24 mouse cellular contexts compared by ENCODE assay signal in genomic region chr15:26816931-26817330, GRCm38 (mm10).
DNase-seq lines count a peak whose midpoint lies in the region; ATAC-seq and TF ChIP-seq lines count a peak whose summit lies in the region.
"Had no signal": no experiment of that assay in that cellular context is flagged by ENCODE, and none has a peak within 500 bp of the region (broad histone marks: within the 10 kb centered on the region; RNA-seq: fewer than 3 reads in every experiment).

No protein-coding gene starts in this region.

- H3K9ac ChIP-seq in lung, embryonic 14.5 days: no peak overlapping the region
- H3K9ac ChIP-seq: embryonic facial prominence, embryonic 13.5 days; embryonic facial prominence, embryonic 15.5 days; forebrain, embryonic 12.5 days had no signal

- no peaks in the 10 kb centered on the region for H3K27me3 ChIP-seq in kidney, adult 2 months (replicated peaks; ENCODE audit: control insufficient read depth, insufficient read depth, low read length)
- H3K27me3 ChIP-seq in lung, embryonic 14.5 days (ENCODE audit: insufficient read depth, low read length): no peaks in the 10 kb centered on the region
- H3K27me3 ChIP-seq: embryonic facial prominence, embryonic 13.5 days; embryonic facial prominence, embryonic 15.5 days; forebrain, embryonic 12.5 days; Patski had no signal

- ATAC-seq in lung, embryonic 14.5 days (ENCODE audit: insufficient read depth): no peak
- ATAC-seq: forebrain, embryonic 14.5 days; forebrain, embryonic 16.5 days; Patski had no signal

- no peak overlapping the region for H3K4me2 ChIP-seq in lung, embryonic 14.5 days
- H3K4me2 ChIP-seq: embryonic facial prominence, embryonic 13.5 days; embryonic facial prominence, embryonic 15.5 days; forebrain, embryonic 12.5 days had no signal

- no peak for TF ChIP-seq POLR2A in kidney, adult 2 months (IDR thresholded peaks at IDR 0.05; ENCODE audit: low read depth, low read length)
- TF ChIP-seq POLR2A in lung, adult 2 months (IDR thresholded peaks at IDR 0.05; ENCODE audit: borderline replicate concordance, extremely low read depth, low read depth, low read length): no peak

- H3K4me3 ChIP-seq in kidney, adult 2 months (ENCODE audit: insufficient read depth, low read depth, low read length): no peak overlapping the region
- H3K4me3 ChIP-seq in lung, embryonic 14.5 days (ENCODE audit: low read depth, low read length): no peak overlapping the region
- H3K4me3 ChIP-seq in lung, adult 2 months (replicated peaks; ENCODE audit: extremely low read depth, low read depth, low read length): no peak overlapping the region
- H3K4me3 ChIP-seq: embryonic facial prominence, embryonic 13.5 days; embryonic facial prominence, embryonic 15.5 days; erythroblast, embryonic 14.5 days; forebrain, embryonic 10.5 days; forebrain, embryonic 12.5 days had no signal

- H3K27ac ChIP-seq in kidney, adult 2 months (ENCODE audit: insufficient read depth, low read depth, low read length): no peak overlapping the region
- no peak overlapping the region for H3K27ac ChIP-seq in lung, embryonic 14.5 days (ENCODE audit: low read depth)
- H3K27ac ChIP-seq: embryonic facial prominence, embryonic 13.5 days; embryonic facial prominence, embryonic 15.5 days; forebrain, embryonic 10.5 days; forebrain, embryonic 12.5 days had no signal

- no peaks in the 10 kb centered on the region for H3K4me1 ChIP-seq in kidney, adult 2 months (ENCODE audit: control insufficient read depth, insufficient read depth, low read length)
- no peaks in the 10 kb centered on the region for H3K4me1 ChIP-seq in lung, embryonic 14.5 days (ENCODE audit: insufficient read depth)
- no peaks in the 10 kb centered on the region for H3K4me1 ChIP-seq in lung, adult 2 months (ENCODE audit: control insufficient read depth, insufficient read depth, low read length)
- H3K4me1 ChIP-seq: forebrain, embryonic 10.5 days; forebrain, embryonic 12.5 days had no signal

- WGBS in kidney, adult 2 months: 93% methylated on average over 1 of the region's 1 CpGs
- 89% methylated on average over 1 of the region's 1 CpGs for WGBS in lung, embryonic 14.5 days
- WGBS in lung, adult 2 months: 85% methylated on average over 1 of the region's 1 CpGs

- no peaks in the 10 kb centered on the region for H3K9me3 ChIP-seq in lung, embryonic 14.5 days (ENCODE audit: low read depth, low read length)
- H3K9me3 ChIP-seq: embryonic facial prominence, embryonic 13.5 days; embryonic facial prominence, embryonic 15.5 days; forebrain, embryonic 10.5 days; forebrain, embryonic 12.5 days had no signal

- intact Hi-C loops in left cerebral cortex, postnatal 14 days (cut with DNase I): no loop called here

- DNase-seq in kidney, adult 2 months: peak; percentile 37
- DNase-seq in kidney, postnatal 14 days: no peak
- DNase-seq in lung, embryonic 14.5 days: peak; percentile 62
- DNase-seq in lung, adult 2 months: no peak
- DNase-seq in MN1 (ENCODE audit: low spot score): peak; percentile 40
- DNase-seq in R1 (ENCODE audit: low read depth, low spot score): peak; percentile 4
- no peak for DNase-seq in left cerebral cortex, postnatal 14 days (ENCODE audit: low spot score in 2 of 2)
- DNase-seq in thymus, postnatal 14 days: no peak
- DNase-seq: adrenal gland, adult 2 months; adrenal gland, postnatal 10 days; adrenal gland, postnatal 25 days; cerebellum, adult 11-12 months; cerebellum, adult 2 months; cerebellum, adult 9-10 months; cerebellum, postnatal 10 days; cerebellum, postnatal 25 days had no signal

- no peak for TF ChIP-seq CTCF in kidney, adult 2 months (conservative IDR thresholded peaks at IDR 0.05; ENCODE audit: insufficient read depth, insufficient read length, low read depth, low read length)
- TF ChIP-seq CTCF in lung, embryonic 14.5 days (IDR thresholded peaks at IDR 0.05; ENCODE audit: low read depth): no peak
- TF ChIP-seq CTCF in lung, adult 2 months (IDR thresholded peaks at IDR 0.05; ENCODE audit: insufficient read depth, low read length): no peak

- no peaks in the 10 kb centered on the region for H3K36me3 ChIP-seq in kidney, adult 2 months (ENCODE audit: control insufficient read depth, insufficient read depth, low read length)
- no peaks in the 10 kb centered on the region for H3K36me3 ChIP-seq in lung, embryonic 14.5 days (ENCODE audit: insufficient read depth)
- H3K36me3 ChIP-seq: embryonic facial prominence, embryonic 13.5 days; forebrain, embryonic 10.5 days; forebrain, embryonic 12.5 days had no signal

Comparison
In these comparisons a context has a peak if more than half of its experiments do, and no peak if none do; other contexts are left out.
1. DNase-seq: peak in kidney, adult 2 months (single experiment), lung, embryonic 14.5 days (single experiment), MN1 (single experiment) and R1 (single experiment); none in kidney, postnatal 14 days (single experiment), lung, adult 2 months (single experiment), left cerebral cortex, postnatal 14 days (0 of 2) and thymus, postnatal 14 days (single experiment).